Mouse (Mus musculus): ENCODE data around the gene Mageb16.

Mageb16 gene

GRCm38 (mm10) chrX:79671411-79671810 lies at the start of gene Mageb16:
Gene Mageb16, minus strand, starts transcription at chrX:79671435.
- DNase-seq (ENCODE audit: low read depth, low spot score): peak; percentile 57

GRCm38 (mm10) chrX:79651091-79651490 lies 20.1 kb downstream of the Mageb16 start:
- peak; percentile 28 for DNase-seq (ENCODE audit: low read depth, low spot score)

DNA sequence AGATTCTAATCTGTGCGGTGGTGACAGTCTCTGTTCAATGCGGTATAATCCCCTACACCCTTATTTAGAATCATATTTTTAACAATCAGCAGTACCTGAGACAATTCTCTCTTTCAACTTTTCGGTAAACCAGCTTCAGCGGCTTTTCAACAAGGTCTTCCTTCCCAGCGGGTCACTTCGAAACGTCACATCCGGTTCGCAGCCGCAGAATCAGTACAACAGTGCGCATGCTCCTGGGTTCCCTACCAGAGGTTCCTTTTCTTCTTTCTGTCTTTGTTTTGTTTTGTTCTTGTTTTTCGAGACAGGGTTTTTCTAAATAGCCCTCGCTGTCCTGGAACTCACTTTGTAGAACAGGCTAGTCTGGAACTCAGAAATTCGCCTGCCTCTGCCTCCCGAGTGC lies 35.8 kb downstream of the Mageb16 start:
- DNase-seq (ENCODE audit: low read depth, low spot score): peak; percentile 28

- peak; percentile 16 for DNase-seq (ENCODE audit: low read depth, low spot score)
These were observed 64.8 kb downstream of the Mageb16 start for GRCm38 (mm10) chrX:79606462-79606861.
